Mouse (Mus musculus): ENCODE measurements around the gene H2-DMb2. TPM values are rescaled to one million over a fixed set of nuclear protein-coding genes. Genes with fewer than 3 reads are reported as not detected.
"Not testable (repeated sequence)": the region's sequence is repeated elsewhere in the genome, so short reads cannot be mapped to it uniquely, and the experiment has no call there.

The H2-DMb2 gene
- total RNA-seq, 2 experiments from 2014 or later = 0.67 to 0.96 TPM

DNA sequence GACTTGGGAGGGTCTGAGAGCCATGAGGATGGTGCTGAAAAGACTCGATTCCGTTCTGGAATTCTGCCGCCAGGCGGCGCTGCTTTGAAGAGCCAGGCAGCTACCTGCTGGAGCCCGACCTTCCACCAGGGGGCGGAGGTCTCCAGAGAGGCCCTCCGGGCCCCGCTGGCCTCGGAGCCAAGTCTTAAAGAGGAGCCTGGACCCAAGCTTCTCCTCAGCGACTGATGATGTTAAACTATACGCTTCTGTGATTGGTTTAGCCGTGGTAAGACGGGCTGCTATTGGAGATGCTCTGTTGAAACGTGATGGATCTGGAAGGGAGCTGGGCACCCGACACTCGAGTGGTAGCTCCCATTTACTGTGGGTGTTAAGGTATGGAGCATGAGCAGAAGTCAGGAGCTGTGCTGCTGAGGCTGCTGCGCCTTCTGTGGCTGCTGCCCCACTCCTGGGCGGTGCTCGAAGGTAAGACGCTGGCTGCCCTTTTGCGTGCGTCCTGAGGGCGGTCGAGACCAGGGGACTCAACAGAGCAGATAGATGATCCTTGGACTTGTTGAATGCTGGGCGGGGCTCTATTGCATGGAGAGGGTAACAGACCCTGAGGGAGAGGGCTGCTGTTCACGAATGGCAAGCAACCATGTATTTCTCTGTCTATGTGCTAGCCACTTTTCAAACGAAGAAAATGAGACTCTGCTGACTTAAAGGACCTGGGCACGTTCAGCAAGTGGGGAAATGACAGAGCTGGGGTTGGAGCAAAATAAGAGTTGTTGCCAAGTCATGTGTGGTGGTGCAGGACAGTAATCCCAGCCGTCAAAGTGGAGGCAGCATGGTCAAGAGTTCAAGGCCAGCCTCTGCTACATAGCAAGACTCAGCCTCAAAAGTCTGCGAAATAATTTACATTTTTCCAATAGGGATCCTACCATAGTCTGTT, 7.5 kb upstream of the H2-DMb2 start:
- peak; percentile 96 to 97 for DNase-seq

DNA sequence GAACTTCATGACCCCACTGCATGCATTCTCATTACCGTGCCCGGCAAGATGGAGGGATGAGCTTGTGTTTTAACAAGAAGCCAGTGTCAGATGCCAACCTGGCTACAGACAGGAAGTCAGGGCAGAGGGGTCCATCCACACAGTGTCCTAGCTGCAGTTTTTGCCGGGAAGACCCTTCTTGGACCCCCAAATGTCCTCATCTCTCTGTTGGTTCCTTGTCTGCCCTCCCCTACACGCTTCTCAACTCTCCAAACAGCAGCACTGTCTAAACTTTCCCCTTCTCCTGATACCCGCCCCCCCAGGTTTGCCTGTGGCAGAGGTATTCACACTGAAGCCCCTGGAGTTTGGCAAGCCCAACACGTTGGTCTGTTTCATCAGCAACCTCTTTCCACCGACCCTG, 5.5 kb upstream of the H2-DMb2 start:
- no peak for DNase-seq

DNA sequence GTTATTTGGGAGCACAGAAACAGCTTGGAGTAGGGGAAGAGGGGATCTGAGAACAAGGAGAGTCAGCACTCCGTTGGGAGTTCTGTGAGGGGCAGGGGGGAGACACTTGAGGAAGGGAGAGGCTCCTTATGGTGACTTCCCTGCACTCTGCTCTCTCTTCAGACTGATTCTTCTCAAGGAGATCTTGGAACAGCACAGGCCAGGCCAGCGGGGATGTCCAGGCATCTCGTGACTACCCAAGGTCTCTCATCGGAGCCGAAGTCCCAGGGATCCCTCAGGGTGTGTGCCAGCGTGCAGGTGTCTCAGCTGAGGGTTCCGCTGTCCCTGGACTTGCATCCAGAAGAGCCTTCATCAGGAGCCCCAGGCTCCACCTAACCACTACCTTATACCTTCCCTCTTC, 4.5 kb upstream of the H2-DMb2 start:
- DNase-seq = no peak

DNA sequence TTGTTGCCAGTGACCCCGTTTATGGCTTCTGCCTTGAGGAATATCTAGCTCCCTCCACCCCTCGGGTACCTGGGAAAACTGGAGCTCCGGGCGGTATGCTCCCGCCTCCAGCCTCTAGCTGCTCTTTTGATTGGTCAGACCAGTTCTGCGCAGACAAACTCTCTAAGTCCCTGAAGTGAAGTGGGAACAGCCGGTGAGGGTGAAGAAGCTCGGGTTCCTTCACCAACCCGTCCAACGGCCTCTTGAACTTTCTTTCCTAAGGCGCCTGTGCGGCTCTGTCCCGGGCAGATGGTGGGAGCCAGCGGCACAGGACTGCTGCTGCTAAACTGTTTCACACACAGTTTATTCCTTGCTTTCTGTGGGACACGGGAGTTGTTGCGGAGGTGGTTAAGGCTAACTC, 3.7 kb upstream of the H2-DMb2 start:
- DNase-seq = no peak

DNA sequence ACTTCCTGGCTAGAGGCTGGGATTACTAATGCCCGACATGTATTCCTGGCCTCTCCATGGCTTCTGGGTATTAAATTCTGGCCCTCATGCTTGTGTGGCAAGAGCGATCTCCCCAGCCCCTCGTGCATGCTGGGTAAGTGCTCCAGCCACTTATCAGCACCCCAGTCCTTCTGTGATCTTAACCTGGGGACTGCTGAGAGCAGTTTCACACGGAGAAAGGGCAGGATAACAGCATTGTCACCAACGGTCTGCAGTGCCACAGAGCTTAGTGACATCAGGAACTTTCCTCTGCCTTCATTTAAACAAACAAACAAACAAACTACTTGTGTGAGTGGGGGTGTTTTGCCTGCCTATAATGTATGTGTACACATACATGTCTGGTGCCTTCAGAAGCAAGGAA, 2.9 kb upstream of the H2-DMb2 start:
- no peak for DNase-seq

DNA sequence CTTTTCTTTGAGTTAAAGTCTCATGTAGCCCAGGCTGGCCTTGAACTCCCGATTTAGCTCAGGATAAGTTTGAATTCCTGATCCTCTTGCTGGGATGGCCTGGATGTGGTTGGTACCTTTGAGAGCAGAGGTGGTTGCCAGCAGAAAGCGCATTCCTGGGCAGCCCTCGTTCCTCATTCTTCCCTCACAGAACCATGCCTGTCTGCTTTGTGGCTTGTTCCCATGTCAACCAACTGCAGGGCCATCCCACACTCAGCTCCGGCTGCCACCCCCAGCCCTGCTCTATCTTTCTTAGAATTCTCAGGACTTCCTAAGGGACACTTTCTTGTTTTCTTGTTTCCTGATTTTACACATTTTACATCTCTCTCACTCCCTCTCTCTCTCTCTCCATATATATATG, 1.7 kb upstream of the H2-DMb2 start:
- DNase-seq = peak in 1 of 2 experiments; percentile 57

DNA sequence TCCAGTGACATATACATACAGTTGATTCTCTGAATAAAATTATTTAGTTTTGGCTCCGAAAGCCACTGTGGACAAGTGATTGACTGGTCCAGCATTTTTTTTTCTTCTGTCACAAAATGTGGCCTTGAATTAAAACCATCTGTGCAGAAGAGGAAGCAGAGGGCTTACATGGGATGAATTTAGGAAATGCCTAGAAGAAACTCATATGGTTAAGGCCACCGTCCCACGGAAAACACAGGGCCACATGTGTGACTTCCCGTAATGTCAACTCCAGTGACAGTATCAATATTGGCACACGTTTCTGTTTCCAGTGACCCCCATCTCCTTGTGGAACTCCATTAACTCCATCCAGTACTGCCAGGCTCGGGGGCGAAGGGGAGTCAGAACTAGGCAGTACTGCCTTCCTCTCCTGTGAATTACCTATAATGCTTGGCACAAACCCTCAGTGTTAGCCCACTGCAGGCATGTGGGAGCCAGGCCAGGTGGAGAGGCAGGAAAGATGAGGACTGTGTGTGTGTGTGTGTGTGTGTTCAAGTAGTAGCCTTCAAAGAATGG, 574 bp upstream of the H2-DMb2 start:
- no peak for DNase-seq

DNA sequence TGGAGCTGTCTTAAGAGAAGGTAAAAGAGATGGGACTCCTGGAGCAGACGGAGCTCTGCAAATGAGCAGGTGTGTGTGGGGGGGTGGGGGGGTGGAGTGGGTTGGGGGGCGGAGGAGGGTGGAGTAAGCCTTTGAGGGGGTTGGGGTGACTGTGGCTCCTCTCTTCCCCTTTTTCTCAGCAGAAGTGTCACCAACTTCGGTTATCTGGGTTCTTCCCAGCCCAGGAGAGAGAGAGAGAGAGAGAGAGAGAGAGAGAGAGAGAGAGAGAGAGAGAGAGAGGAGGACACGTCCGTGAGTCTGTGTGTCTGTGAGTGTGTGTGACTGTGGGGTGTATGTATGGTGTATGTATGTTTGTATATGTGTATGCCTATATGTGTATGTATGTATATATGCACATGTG, 354 bp downstream of the H2-DMb2 start:
- DNase-seq = no peak

DNA sequence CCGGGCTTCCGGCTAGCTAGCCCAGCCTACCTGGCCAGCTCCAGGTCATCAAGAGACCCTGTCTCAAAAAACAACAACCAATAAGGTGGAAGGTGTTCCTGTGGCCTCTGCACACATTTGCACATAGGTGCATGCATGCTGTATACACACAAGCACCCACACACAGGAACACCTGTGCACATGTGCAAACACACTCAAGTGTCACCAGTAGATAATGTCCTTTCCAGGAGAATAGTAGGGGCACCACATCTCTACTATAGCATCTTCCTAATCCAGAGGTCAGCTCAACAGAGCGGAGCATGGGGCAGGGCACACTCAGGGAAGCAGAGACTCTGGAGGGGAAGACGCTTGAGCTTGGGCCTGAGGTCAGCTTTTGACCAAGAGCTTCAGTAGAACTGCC, 1.1 kb downstream of the H2-DMb2 start:
- not testable (repeated sequence) for DNase-seq

DNA sequence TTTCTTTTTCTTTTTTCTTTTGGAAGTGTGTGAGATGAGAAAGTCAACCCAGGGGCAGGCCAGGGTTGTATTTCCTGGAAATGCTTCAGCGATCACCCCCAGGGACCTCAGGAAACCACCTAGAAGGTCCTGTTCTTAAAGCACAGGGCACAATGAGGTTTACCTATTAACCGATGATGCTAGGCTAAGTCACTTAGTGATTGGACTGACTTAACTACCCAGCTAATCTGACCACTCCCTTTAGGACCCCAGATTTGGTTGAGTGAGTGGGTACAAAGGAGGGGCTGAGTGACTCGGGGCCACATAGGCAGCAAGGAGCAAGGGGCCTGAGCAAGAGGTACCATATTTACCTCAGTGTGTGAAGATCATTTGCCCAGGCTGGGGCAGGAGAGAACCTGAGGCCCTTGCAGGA, 1.9 kb downstream of the H2-DMb2 start:
- no peak for DNase-seq

DNA sequence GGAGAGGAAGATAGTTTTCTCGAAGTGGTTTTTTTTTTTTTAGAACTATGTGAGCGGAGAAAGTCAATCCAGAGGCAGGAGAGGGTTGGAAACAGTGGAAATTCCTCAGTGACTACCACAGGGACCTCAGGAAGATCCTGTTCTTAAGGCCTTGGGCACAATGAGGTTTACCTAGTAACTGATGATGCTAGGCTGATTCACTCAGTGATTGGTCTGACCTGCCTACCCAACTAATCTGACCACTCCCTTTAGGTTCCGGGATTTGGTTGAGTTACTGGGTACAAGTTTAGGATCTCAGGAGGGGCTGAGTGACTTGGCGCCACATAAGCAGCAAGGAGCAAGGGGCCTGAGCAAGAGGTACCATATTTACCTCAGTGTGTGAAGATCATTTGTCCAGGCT, 9.8 kb downstream of the H2-DMb2 start, which contains the start of gene H2-DMb1:
TSS of gene H2-DMb1 (plus strand) at position 150 of the 400 bp plus-strand sequence.
- no peak for DNase-seq

DNA sequence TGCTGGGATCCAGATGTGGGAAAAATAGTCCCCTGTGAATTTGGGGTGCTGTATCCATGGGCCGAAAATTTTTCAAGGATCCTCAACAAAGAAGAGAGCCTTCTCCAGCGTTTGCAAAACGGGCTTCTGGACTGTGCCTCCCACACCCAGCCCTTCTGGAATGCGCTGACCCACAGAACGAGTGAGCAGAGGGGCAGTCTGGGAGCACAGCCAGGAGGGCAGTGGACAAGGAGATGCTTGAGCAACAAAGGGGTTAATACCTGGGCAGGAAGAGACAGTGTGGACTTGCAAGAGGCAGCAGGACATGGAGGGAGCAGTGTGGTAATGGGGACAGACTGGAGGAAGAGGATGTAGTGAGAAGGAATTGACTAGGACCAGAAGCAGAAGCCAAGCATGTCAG, 12.4 kb downstream of the H2-DMb2 start:
- DNase-seq = no peak

DNA sequence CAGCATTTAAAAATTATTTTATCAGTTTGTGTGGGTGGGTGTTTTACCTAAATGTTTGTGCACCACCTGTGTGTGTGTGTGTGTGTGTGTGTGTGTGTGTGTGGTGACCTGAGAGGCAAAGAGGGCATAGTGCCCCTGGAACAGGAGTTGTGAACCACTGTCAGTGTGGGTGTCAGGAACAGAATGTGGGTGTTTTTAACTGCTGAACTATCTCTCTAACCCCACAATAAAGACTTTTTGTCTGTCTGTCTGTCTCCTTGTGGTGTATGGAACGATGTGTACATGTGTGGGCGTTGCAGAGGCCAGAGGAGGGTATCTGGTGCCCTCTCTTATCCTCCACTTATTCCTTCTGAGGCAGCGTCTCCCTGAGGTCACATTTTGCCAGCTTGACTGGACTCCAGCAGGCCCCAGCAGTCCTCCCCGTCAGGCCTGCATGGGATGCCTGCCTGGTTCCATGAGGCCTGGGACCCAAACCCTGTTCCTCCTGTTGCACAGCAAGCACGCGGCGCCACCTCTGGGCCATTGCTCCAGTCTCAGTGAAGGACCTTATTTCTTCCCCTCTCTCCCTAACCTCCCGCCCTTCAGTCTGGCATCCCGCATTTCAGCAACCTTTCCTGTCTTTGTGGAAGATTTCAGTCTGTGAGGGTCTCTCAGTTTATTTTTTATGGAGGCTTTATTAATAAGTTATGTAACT, 21.2 kb downstream of the H2-DMb2 start:
- peak in 1 of 2 experiments; percentile 16 for DNase-seq

DNA sequence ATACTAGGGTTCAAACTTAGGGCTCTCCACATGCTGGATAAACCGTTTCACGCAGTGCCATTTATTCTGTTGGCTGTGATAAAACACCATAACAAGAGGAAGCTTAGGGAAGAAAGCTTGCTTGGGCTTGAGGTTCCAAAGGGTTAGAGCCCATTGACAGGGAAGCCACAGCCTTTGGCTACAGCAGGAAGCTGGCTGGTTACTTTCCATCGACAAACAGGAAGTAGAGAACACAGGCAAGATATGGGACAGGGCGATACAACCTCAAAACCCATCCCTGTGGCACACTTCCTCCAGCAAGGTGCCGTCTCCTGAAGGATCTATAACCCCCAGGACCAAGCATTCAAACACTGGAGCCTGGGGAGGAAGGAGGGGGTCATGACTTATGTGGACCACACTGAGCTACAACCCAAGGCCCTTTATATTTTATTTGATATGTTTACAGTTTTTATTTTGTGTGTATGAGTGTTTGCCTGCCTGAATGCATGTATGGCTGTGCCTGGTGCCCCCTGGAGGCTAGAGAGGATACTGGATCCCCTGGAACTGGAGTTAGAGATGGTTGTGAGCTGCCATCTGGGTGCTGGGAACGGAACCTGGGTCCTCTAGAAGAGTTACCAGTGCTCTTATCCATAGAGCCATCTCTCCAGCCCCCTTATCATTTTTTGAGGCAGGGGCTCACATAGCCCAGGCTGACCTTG, 22.1 kb downstream of the H2-DMb2 start:
- DNase-seq = no peak

DNA sequence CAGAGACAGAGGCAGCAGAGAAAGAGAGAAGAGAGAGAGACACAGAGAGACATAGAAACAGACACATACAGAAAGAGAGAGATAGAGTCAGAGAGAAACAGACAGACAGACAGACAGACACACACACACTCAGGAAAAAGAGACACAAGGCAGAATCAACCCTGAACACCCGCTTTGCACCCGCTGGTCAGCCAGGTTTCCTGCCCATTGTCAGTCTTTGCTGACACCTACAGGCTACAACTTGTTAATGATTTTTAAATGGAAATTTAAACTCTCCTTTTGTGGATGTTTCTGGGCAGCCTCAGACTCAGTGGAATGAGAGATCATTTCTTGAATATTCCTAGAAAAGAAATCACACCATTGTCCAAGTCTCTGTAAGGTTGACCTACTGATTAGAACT, 26.2 kb downstream of the H2-DMb2 start:
- peak in 1 of 2 experiments; percentile 23 for DNase-seq

DNA sequence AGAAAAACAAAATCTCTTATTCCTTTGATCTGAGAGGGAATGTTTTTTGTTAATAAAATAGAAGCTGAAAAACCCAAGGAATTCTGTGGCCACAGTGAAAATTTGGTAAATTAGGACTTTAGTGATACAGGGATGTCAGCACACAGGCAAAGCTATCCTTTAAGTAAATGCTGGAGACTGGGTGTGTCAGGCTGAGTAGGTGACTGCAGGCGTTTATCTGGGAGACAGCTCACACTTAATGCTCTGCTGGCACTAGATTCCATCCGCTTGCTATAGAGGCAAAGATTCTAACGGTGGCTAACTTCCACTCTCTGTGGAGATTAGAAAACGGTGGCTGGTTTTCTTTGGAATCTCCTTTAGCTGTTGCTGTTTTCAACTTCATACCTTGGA, 27.4 kb downstream of the H2-DMb2 start:
- no peak for DNase-seq

DNA sequence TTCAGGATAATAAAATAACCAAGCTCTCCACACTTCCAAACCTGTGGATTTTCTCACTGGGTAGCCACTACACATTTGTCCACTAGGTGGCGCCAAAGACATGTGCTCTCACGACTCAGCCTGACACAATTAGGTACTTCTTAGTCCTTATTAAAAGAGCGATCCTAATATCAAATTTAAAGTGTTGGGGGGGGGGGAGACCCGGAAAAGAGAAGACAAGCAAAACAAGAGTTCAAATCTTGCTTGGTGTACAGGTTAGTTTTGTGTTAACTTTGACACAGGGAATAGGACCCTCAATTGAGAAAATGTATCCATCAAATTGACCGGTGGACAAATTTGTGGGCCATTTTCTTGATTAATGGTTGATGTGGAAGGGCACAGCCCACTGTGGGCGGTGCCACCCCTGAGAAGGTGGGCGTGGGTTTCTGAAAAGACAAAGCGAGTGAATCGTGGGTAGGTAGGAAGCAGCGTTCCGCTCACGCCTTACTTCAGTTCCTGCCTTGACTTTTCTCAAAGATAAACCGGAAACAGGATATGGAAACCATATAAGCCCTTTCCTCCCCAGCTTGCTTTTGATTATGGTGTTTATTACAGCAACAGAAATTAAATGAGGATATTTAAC, 27.9 kb downstream of the H2-DMb2 start:
- peak; percentile 74 to 76 for DNase-seq

DNA sequence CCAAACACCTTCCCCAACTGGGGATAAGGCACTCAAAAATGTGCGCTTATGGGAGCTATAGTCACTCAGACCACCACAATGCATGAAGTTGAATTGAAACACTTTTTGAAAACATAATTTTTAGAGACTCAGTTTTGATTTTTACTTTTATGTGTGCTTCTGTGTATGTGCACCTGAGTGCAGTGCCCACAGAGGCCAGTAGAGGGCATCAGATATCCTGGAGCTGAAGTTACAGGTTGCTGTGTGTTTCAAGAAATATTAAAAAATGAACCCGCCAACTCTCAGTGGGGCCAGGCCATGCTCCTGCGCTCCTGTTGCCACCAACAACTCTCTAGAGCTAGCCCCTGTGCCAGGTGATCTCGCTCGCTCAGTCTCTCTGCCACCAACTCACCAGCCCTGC, 29.4 kb downstream of the H2-DMb2 start:
- no peak for DNase-seq

DNA sequence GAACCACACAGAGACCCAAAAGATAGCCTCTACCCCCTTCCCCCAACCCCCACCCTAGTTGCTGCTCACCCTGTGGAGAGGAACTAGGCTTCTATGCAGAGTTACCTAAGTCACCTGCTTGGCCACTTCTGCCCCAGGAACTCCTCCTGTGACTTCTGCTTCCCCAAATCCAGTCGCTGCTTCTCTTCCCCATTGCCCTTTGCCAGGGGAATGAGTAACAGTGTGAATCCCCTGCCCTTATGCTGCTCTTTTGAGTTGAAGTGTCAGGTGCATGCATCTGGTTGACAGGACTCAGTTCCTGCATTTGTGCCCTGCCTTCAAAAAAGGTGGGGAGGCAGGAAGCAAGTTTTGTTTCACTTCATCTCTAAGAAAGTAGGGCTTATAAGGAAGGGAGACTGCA, 31.0 kb downstream of the H2-DMb2 start:
- no peak for DNase-seq

DNA sequence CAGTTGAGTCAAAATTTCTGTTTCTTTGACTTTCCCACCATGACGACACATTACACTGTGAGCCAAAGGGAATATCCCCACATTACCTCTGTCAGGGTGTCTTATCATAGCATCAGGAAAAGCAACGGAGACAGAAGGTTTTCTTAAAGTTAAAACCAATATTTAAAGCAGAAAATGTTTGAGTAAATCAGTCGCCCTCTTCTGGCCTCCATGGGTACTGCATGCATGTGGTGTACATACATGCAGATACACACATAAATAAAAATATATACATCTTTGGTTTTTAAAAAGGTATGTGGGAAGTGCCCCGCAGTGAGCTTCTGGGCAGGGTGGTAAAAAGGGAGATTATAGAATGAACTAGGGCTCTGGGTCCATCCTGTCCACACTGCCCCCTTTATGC, 34.1 kb downstream of the H2-DMb2 start:
- no peak for DNase-seq

DNA sequence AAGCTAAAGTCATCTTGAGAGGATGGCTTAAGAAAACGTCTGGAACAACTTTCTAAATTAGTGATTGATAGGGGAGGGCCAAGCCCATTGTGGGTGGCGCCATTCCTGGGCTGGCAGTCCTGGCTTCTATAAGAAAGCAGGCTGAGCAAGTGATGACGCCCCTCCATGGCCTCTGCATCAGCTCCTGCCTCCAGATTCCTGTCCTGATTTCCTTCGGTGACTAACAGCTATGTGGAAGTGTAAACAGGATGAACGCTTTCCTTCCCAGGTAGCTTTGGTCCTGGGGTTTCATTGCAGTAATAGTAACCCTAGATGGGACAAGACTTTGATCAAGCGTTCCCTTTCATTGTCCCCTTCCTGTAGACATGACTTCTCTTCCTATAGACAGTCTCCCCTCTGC, 35.9 kb downstream of the H2-DMb2 start:
- DNase-seq = no peak
